Mouse (Mus musculus): ENCODE measurements around the gene Plcb1.

Plcb1 gene

GRCm38 (mm10) chr2:134785970-134786855, at the start of gene Plcb1:
Plcb1 (plus strand) TSS chr2:134786067.
- no peak for DNase-seq (ENCODE audit: low spot score)

GRCm38 (mm10) chr2:134755537-134755936, 30.3 kb upstream of the Plcb1 start:
- no peak for DNase-seq (ENCODE audit: low spot score)

DNA sequence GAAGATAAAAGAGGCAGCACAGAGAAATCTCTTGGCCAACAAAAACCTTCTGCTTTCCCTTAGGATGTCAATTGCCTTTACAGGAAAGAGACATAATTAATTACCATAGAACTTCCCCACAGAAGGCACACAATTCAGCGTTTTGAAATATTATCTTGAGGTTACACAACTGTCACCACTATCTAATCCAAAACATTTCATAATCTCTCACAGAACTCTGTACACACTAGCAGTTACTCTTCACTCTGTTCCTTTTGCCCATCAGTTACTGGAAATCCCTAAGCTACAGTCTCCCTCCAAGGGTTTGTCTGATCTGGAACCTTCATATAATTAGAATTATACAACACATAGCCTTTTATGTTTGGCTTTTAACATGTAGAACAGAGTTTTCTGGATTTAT, 29.8 kb upstream of the Plcb1 start:
- no peak for DNase-seq (ENCODE audit: low spot score)

DNA sequence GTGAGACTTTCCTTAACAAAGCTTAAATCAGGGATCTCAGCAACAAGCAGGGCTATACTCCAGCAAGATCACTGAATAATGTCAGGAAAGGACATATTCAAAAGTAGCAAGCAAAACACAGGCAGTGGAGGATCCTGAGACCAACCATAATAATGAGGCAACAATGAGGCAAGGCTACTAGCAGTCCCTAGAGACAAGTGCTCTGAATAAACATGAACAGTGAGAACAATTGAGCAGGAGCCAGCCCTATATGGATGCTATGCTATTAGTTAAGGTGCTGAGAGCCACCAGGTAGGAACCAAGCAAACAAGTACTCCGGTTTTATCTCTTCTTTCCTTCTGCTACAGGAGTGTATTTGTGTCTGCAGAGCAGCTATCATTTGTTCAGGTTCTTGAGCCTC, 24.8 kb upstream of the Plcb1 start:
- DNase-seq (ENCODE audit: low spot score), result no peak

GRCm38 (mm10) chr2:134763406-134763990, 22.4 kb upstream of the Plcb1 start:
- no peak for DNase-seq (ENCODE audit: low spot score)

DNA sequence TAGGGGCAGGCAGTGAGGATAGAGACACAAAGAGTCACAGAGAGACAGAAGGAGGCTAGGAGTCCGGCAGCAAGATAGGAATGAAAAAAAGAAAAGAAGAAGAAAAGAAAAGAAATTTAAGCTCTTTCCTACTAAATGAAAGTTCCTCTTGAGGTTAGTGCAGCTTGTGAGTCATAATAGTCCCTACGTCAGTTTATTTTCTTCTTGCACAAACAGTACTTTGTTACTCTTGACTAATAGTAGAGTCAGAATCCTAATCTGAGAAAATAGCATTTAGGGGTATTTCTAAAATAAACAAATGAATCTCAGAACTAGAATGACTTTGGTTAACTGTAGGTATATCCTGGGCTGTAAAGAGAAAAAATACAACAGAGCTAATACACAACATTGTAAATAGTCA, 21.4 kb upstream of the Plcb1 start:
- DNase-seq (ENCODE audit: low spot score), result no peak

DNA sequence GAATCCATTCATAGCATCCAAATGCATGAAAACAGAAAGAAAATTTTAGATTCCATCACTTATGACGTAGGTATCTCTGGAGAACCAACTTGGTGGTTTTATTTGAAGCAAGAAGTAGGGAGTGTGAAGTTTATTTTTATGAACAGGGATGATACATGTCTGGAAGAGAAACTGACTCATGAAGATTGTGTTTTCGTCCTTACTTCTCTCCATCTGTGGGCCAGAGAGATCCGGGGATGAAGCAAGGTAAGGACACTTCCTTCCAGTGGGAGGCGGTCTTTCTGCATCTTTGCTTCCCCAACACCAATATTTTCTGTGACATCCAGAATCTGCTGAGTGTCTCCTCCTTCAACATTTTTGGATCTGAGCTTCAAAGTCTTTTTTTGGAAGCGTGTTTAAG, 6.0 kb upstream of the Plcb1 start:
- no peak for DNase-seq (ENCODE audit: low spot score)

DNA sequence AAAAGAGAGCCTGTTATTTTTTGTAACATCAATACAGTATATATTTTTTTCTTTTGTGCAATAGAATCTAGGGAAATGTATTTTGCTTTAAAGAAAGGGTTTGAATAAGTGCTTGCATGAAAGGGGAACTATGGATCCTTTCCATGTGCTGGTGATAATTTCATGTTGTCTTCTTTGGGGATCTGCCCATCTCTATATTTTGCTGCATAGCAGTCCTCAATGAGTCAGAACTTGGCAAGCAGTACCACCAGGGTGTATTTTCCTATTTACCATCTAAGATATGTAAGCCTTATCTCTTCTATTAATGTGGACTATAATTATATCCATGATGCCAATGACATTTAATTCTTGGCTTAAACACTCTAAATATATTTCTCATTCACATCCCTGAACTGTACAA, 5.6 kb upstream of the Plcb1 start:
- DNase-seq (ENCODE audit: low spot score), result no peak

- DNase-seq (ENCODE audit: low spot score), result no peak
These were observed 986 bp downstream of the Plcb1 start for GRCm38 (mm10) chr2:134786856-134787250.

GRCm38 (mm10) chr2:134787336-134788095, 1.6 kb downstream of the Plcb1 start:
- no peak for DNase-seq (ENCODE audit: low spot score)

DNA sequence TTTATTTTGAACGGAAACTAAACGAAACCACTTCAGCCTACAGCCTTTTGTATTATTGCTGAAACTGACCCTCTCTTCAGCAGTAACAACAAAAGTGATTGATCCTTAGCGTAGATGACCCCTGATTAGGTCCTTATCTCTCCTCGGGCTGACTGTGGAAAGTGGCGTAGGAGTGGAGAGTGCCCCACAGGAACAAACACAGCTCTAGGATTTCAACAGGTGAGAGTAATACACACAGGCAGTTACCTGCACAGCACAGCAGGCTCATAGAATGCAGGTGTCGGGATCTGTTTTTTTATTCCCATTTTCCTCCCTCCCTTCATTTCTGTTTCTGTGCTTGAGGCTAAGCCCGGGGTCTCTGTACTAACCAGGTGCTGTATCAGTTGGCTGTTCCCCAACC, 7.1 kb downstream of the Plcb1 start:
- no peak for DNase-seq (ENCODE audit: low spot score)

- DNase-seq (ENCODE audit: low spot score), result no peak
These were observed 14.4 kb downstream of the Plcb1 start for GRCm38 (mm10) chr2:134800226-134800625.

DNA sequence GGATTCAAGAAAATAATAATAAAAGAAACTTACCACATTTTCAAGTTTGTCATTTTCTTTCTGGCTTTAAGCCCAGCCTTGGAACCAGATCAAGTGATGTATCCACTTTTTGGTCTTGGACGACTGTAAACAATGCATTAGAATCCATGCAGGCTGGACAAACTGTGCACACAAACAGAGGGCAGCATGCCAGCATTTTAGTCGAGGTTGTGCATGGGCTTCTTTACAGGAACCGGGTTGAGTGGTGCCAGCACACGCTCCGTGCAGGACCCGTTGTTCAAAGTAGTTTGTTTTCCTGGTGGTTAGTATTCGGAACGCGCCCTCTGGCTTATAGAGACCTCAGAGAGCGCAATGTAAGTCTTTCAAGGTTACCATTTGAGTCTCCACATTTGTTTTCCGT, 30.5 kb downstream of the Plcb1 start:
- no peak for DNase-seq (ENCODE audit: low spot score)

DNA sequence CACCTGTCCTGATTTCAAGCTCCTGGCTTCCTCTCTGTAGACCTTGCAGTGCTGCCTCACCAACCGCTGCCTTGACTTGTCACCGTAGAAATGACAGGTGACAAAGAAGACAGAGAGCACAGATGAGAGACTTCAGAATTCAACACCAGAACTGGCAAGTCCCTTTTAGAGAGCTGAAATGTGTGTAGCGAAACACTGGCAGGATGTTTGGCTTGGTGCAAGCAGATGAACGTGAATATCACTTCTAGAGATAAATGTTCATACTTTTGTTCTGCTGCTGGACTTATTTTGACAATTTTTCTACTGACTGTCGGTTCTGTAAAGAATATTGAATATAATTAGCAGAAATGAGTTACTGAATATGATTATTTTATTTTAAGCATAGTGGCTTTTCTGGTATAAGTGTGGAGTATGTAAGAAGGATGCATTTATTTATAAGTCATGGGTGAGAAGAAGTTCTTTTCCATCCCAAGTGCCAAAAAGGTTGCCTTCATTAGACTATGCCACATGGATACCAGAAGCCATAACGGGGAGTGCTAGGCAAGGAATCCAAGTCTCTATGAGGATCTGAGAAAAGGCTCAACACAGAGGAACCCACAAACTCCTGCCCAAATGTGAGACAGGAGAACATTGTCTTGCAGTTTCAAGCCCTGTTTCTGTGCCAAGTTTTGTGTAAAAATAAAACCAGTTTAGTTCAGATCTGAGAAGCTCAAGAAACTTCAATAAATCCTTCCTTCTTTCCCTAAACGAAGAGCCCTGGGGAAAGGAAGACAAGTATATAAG, 31.4 kb downstream of the Plcb1 start:
- DNase-seq (ENCODE audit: low spot score), result no peak

DNA sequence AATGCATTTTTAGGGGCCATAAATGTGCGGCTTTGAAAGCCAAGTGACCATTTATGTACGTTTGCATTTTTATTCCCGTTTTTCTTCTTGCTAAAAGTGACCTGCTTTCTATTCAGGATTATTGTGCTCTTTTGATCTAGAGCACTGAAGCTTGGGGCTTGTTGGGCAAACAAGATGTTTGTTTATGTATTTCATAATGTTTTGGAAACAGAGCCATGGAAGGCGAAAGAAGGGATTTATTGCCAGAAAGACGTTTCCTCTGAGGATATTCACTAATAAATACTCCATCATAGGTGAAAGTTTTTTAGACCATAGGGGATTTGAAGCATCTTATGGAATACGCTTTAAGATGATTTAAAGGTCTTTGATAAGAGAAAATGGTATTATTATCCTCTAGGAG, 35.3 kb downstream of the Plcb1 start:
- no peak for DNase-seq (ENCODE audit: low spot score)

- DNase-seq (ENCODE audit: low spot score), result no peak
These were observed 39.8 kb downstream of the Plcb1 start for GRCm38 (mm10) chr2:134825645-134826044.

GRCm38 (mm10) chr2:134826111-134827005, 40.5 kb downstream of the Plcb1 start:
- DNase-seq (ENCODE audit: low spot score), result no peak

- no peak for DNase-seq (ENCODE audit: low spot score)
These were observed 42.1 kb downstream of the Plcb1 start for GRCm38 (mm10) chr2:134827778-134828487.

GRCm38 (mm10) chr2:134831861-134832260, 46.0 kb downstream of the Plcb1 start:
- no peak for DNase-seq (ENCODE audit: low spot score)

DNA sequence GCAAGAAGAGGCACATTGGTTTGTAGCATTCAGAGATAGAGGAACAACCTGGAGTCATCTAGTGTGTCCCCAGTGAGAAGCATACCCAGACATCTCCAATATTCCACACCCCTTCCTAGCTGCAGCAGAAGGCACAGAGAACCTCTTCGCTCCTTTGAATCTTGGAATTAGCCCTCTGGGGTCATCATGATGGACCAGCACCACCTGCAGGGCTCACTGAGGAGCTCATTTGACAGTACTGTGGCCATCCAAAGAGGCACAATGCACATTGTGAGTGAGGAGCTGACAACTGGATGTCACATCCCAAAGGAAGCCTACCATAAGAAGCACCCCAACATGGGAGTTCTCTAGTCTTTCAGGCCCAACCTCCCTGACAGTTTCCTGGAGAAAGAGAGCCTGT, 50.2 kb downstream of the Plcb1 start:
- DNase-seq (ENCODE audit: low spot score), result no peak
